Mouse (Mus musculus) yolk sac, embryonic 10.5 days (tissue): Measurements from ENCODE around the gene Ankrd66.

Experiments used
- DNase-seq: peaks from one replicate; pipeline ENCODE4 v3.0.0-alpha.2; 2017; ENCODE audit warnings: low spot score

Gene Ankrd66

DNA sequence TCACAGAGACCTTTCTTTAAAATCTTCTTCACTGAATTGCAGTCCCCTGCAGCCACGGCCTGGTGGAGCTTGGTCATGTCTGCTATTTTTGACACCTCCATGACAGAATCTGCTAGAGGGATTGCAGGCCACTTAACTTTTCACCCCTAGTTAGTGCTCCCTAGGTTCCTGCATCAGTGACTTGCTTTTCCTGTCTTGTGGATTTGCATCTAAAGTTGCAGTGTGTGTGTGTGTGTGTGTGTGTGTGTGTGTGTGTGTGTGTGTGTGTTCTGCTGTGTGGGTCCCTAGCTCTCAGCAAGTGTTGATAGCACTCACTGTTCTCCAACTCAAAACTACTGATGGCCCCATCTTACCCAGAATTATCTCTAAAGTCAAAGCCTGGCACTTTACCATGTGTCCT is at the start of gene Ankrd66:
TSS of gene Ankrd66 (minus strand) at position 101 of the 400 bp plus-strand sequence.
- no peak for DNase-seq

DNA sequence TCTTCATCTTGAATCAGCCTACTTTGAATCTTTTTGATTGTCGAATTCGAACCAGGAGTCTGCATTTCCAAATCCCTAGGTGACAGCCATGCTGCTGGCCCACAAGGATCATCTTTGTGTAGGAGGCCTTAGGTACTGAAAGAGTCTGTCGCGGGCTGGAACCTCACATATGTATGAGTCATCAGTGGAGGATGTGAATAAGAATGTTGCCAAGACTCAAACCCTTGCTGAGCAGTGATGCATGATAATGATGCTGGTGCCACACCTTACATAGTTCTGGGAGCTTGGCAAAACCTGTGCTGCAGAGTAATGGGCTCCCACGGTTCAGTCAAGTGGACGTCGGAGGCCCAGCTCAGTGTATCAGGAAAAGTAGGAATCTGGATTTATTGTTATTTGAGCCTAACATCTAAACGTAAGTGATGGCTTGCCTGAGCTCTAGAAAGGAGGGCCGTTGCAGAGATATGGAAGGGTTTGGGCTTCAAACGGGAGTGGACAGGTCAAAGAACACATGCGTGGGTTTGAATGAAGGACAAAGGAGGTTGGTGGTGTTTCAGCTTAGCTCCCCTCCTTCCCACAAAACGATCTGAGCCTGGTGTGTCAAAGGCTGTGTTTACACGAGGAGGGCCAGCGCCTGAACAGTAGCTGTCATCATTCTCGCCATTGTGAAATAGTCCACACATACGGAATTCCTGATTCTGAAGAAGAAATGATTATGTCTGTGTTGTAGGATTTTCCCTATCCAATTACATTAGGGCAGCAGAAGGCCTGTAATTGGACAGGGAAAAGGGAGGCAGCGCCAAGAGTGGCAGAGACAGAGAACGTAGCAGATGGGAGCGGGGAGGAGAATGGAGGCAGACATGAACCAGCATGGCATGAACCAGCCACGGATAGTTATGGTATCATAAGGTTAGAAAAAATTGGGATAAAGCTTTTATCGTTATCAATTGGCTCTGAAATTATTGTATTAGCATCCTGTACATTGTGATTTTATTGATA is 49.2 kb upstream of the Ankrd66 start:
- DNase-seq: no peak

DNA sequence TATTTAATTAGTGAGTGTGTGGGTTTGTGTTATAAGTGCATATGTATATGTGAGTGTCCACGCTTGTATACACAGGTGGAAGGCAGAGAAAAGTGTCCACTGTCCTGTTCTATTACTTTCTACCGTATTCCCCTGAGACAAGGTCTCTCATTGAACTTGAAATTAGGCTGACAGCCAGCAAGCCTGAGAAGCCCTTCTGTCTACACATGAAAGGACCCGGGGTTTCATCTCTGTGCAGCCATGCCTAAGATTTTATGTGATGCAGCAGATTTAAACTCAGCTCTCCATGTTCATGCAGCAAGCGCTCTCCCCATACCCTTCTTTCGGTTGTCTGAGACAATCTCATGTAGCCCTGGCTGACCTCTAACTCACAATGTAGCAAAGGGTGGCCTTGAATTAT is 47.1 kb upstream of the Ankrd66 start:
- no peak for DNase-seq

DNA sequence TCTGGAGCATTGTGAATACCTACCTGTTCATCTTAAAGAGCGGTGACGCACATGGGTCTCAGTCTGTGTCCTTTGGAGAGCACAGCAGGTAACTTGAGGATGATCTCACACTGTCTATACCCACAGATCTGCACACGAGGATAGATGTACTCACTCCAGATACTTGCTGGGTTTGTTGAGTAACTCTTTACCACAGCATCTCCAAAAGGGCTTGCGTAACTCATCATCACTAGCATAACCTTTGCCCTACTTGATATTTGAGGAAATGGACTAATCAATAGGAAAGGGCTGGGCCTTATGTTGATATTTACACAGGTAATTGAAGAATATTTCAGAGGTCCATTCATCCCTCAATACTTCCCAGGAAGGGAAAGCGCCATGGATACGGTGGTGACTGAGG is 46.3 kb upstream of the Ankrd66 start:
- DNase-seq: no peak

DNA sequence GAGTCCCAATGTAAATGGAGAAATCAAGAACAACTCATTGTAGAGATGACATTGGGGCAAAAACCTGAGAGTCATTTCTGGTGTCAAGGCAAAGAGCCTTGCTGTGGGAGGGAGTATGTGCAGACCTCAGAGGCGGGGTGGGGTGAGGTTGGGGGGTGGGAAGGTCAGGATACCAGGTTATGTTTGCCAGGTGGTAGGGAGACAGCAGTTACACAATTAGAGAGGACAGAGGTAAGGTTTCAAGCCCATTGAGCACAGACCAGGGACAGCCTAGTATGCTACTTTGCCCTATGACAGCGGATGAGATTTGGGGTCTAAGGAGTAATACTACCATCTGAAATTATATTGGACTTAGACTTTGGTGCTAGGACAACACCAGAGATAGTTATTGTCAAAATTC is 43.8 kb upstream of the Ankrd66 start:
- DNase-seq: no peak

DNA sequence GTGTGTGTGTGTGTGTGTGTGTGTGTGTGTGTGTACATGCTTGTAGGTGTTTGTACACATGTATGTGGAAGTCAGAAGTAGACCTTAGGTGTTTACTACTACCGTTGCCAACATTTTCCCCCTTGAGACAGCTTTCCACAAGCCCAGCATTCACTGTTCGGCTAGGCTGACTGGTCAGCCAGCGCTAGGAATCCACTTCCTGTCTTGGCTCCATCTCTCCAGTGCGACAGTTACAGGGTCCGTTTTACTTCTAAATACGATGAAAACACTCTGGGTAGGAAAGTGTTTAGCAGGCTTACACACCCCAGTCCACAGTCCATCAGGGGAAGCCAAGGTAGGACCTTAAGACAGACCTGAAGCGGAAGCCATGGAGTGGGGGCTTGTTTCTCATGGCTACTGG is 41.3 kb upstream of the Ankrd66 start:
- DNase-seq: no peak

DNA sequence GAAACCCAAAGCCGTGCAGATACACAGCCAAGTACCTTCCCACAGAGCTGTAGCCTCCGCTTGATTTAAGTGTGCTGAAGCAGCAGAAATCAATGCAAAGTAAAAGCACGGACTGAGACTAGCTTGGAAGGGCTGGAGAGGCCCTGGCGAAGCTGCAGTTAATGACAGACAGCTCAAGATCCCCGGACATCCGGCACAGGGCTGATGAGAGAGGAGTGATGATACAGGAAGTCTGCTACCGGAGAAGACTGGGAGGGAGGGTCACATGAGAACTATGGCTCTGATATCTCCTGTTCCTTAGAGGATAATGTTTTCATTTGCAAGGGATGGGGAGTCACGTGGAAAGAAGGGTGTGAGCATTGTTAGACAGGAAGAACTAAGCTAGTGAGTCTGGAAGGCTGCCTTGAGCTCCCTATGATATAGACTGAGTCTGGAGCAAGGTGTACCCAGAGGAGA is 37.6 kb upstream of the Ankrd66 start:
- peak; percentile 35 for DNase-seq

DNA sequence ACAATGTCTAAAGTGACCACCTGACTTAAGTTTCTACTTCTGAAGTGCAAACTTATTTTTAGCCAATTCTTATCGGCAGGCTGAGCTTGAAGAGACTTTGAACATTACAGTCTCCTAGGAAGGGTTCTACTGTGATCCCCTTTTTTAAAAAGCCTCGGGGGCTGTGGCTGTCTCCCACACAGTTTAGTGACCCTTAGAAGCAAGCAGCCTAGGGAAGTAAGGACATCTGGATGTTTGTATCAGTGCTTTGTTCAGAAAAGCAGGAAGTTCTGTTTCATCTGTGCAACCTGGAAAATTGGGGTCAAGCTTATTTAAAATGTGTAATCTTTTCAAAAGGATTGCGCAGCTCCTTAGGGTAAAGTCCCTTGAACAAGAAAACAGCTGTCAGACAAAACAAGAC is 37.0 kb upstream of the Ankrd66 start:
- no peak for DNase-seq

DNA sequence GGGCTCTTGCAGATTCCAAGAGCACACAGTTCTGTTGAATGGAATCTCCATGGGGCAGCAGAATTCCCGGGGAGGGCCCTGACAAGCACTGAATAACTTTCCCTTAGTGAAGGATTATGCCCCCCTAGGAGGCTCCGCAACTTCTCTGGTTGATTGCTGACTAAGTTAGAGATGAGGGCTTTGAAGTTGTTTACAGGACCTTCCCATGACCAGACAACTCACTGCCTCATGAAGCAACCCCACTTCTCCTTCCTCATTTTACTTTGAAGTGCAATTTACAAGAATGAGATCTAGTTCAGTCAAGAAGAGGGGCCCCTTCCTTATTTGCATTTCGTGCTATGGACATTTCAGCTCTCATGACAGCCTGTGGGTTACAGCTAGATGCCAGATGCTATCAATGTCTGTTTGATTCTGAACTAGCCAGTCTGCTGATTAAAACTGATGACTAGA is 30.2 kb upstream of the Ankrd66 start:
- DNase-seq: no peak

DNA sequence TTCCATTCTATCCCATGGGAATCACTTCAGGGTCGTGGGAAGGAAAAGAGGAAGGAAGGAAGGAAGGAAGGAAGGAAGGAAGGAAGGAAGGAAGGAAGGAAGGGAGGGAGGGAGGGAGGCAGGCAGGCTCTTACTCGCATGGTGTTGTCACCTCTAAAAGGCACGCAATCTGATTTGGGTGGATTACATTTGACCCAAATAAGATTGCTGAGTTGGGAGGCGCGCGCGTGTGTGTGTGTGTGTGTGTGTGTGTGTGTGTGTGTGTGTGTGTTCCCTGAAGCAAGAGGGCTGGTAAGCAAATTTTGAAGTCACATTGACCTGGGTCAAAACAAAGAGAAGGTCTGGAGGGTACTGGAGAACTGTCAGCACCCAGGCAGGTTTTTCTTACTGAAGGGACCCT is 25.8 kb upstream of the Ankrd66 start:
- DNase-seq: no peak

DNA sequence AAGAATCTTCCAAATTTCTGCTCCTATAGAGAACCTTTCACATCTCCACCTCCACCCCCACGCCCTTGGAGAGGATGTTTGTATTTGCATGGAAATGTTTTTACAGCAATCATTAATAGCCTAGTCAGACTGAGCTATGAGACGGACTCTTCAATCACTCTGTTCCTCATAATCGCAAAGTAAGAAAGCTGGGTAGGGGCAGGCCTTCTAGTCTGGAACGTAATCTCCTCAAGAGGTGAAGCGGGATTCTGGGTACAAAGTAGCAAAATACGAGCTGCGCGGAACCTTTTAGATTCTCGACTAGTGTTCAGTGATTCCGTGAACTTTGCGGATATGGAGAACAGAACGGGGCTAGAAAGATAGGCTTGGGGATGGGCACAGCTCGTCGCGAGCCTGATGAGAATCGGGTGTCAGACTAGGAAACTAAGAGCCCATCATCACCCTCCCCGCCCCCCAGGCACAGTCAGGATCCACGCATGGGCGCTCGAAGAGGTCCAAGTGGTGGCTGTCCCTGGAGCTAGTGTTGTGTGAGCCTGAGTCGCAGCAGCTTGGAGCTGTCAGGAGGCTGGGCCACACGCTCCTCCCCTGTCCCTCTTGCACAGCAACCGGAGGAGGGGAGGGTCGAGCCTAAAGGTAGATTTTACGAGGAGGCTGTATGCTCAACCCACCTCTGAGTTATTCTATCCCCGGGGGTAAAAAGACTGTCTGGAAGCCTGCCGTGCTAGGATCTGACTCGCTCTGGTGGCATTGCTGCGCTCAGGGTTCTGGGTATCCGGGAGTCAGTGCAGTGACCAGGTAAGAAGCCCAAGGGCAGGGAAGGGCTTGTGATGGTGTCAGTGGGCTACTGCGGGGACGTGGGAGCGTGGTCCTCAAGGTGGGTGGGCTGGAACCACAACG is 24.8 kb upstream of the Ankrd66 start, which contains the start of gene Pla2g7:
TSS of gene Pla2g7 (plus strand) at position 107 of the 897 bp plus-strand sequence.
- DNase-seq: peak; percentile 31

DNA sequence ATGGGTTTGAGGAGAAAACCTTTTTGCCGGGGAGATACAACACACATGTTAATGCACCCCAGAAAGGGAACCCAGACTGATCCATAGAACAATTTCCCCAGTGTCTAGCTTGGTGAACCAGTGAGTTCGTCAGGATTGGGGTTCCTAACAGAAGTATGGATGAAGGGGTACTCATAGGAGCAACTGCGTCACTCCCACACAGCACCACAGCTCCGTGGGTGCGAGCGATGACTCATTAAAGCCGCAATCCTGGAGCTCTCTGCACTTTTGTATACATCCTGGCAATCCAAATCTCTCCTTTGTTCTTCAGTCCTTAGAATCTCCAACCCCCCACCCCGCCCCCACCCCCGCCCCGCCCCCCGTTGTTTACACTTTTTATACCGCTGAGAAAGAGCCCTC is 24.2 kb upstream of the Ankrd66 start:
- no peak for DNase-seq

DNA sequence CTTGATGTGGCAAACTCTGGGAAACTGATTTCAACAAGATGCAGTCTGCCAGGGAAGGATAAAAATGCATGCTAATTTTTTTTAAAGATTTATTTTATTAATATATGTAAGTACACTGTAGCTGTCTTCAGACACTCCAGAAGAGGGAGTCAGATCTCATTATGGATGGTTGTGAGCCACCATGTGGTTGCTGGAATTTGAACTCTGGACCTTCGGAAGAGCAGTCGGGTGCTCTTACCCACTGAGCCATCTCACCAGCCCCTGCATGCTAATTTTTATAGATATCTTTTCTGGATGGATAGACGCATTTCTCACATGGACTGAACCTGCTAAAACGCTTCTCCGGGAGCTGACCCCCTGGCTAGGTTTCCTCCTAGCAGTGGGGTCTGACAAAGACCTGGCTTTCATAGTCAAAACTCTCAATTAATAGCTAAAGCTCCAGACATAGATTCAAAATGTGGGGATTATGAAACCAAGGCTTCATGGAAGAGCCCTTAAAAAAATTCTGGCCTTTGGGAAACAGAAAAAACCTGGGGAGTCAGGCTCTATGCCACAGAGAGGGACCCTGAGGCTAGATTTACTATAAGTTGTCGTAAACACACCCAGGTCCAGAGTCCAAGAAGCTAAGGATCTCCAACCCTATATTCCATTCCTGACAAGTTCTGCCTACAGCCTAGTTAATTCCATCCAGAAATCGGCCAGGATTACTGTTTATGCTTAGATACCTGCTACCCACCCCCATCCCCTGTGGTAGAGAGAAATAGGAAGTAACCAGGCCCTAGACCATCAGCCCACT is 20.0 kb upstream of the Ankrd66 start:
- no peak for DNase-seq

DNA sequence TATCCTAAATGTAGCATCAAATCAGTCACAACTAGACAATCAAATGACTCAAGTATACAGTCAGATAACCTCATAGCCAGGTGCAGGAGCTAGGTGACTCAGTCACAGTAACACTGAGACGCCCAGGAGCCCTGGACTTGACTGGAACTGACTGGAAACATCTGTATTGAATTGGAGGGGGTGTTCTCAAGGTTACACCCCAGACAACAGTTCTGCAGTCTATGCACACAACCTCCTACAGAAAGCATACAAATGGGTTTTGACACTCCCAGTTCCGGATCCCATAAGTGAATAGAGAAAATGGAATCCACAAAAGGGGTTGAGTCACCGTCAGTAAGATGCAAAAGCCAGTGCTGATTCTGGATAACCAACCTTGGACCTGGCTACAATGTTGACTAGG is 15.2 kb upstream of the Ankrd66 start:
- no peak for DNase-seq

DNA sequence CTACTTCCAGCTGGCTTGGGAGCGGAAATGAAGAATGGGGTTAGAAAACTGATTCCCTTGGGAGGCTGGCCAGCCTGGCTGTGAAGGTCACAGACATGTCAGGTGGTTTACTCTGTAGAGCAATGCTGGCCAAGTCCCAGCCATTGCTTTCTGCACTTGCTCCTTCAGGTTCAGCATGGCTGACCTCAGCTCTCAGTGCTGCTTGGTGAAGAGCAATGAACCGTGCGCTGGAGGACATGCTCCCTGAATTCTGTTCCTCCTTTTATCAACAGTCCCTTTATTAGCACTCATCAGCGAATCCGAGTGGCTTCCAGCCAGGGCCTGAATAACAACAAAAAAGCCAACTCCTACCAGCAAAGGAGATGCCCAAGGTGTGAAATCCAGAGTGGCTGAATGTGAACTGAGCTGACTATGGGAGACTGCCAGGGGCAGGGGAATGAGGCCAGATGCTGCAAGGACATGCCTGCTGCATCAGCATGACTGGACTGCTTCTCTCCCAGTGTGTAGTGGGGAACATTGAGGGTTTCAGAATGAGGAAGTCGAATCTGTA is 14.2 kb upstream of the Ankrd66 start:
- no peak for DNase-seq

DNA sequence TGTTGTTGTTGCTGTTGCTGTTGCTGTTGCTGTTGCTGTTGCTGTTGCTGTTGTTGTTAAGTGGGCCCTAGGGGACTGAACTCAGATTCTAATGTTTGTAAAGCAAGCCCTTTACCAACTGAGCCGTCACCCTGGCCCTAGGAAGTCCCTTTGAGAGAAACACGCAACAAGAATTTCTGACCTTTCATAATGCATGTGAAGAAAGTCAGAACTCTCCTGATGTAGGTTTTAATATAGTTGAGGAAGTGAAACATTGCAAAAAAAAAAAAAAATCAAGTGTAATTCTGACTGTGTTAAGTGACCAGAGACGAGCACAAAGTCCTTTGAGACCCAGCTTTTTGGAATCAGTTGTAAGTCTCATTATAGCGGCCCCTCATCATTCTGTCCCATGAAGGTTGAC is 13.7 kb upstream of the Ankrd66 start:
- DNase-seq: no peak

DNA sequence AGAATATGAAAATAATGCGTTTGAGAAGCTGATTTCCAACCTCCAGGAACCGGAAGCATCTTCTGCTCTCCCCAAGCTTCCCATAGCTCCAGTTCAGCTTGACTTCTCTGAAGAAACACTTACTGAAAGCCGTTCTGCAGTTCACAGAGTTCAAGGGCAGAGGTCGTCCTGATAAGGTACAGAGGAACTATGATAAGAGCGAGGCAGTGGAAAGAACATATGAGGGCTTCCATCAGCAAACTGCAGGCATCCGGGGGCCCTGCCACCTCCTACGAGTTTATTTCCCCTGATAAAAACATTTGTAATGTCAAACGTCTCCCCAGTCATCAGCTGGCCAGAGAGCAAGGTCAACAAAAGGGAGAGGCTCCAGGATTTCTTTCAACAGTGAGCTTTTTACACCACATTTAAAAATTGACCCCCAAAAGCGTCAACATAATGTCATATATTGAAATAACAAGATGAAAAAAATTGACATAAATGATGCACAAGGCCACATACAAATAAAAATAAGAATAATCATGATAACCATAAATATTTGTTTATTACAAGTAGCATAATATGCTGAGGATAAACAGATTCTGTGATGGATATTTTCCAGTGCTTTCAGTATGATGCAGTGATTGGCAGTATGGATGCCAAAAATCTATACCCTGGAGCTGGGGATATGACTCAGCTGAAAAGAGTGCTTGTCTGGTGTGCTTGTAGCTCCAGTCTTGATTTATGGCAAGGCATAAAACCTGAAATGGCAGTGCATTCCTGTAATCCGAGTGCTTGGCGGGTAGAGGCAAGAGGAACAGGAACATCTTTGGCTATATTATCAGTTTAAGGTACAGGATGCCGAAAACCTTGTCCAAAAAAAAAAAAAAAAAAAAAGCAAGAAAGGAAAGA is 11.3 kb upstream of the Ankrd66 start:
- peak; percentile 49 for DNase-seq

DNA sequence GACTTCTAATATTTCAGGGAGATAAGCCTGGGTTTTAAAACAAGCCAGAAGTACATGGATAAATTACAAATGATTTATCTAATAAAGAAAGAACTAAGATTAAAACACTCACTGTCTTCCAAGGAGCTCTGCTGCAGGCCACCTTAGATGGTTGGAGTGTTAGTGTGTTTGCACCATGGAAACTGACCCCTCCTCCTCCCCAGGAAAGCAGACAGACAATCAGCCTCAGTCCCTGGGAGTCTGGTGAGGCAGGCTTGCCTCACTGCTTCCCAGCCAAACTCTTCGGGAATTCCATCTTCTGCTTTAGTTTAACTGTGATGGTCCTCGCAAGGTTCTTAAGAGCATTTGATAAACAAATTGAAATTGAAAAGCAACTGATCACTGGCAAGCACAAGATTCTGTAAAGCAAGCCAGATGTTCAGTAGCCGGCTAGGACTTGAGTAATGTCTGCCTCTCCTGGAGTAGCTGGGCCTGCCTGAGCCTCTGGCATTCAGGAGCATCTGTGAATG is 7.7 kb upstream of the Ankrd66 start:
- peak; percentile 39 for DNase-seq

DNA sequence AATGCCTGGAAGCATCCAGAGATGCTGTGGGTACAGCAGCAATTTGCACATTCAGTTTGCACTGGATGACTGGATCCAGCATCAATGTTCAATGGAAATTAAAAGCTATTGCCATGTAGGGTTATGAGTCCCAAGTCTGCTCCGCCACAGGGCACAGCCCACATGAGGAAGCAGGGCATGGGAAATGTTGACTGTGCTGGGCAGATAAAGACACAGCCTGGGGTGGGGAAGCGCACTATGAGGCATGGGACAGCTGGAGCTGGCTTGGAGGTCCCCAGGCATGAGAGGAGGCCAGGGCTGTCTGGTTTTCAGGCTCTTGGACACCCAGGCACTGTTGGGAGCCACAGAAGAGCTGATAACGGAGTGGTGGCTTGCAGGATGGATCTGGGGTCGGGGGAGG is 601 bp upstream of the Ankrd66 start:
- no peak for DNase-seq

DNA sequence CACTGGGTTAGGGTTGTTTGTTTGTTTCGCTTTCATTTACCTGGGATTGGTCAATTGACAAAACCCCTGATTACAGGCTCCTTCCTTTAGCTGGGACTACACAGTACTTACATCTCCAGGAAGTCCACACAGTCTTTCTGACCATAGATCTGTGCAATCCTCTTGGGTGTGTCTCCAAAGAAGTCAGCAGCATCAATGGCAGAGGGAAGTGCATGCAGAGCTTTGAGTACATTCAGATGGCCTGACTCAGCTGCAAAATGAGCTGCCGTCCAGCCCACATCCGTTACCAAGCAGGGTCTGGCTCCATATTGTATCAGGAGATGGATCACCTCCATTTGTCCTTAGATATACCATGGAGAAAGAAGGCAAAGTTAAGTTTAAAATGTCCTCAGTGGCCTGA is 4.7 kb downstream of the Ankrd66 start:
- DNase-seq: no peak
